Mouse (Mus musculus): ENCODE data around the gene Grid2. TPM values are rescaled to one million over a fixed set of nuclear protein-coding genes. Genes with fewer than 3 reads are reported as not detected.

Gene Grid2
- total RNA-seq, 2 experiments from 2014 or later, result not detected

GRCm38 (mm10) chr6:63733740-63734139, 478.1 kb downstream of the Grid2 start:
- H3K27ac ChIP-seq, result no peak overlapping the region
- TF ChIP-seq CTCF (IDR thresholded peaks at IDR 0.05), result no peak
- intact Hi-C loops (cut with DNase I), result no loop called here
- no peak for DNase-seq
- H3K4me3 ChIP-seq, result no peak overlapping the region

GRCm38 (mm10) chr6:63762535-63762934, 506.9 kb downstream of the Grid2 start:
- no peak for TF ChIP-seq CTCF (IDR thresholded peaks at IDR 0.05)
- intact Hi-C loops (cut with DNase I), result no loop called here
- no peak for DNase-seq
- Histone ChIP-seq H3K4me3 (no peak overlapping the region), H3K27ac (no peak overlapping the region)

- intact Hi-C loops (cut with DNase I), result no loop called here
- no peak overlapping the region for H3K4me3 ChIP-seq
- DNase-seq, result no peak
- TF ChIP-seq CTCF (IDR thresholded peaks at IDR 0.05), result no peak
- H3K27ac ChIP-seq, result no peak overlapping the region
Observed at GRCm38 (mm10) chr6:63794679-63795078, 539.0 kb downstream of the Grid2 start.

- Histone ChIP-seq H3K27ac (no peak overlapping the region), H3K4me3 (no peak overlapping the region)
- no peak for DNase-seq
- TF ChIP-seq CTCF (IDR thresholded peaks at IDR 0.05), result no peak
- intact Hi-C loops (cut with DNase I), result no loop called here
Observed at GRCm38 (mm10) chr6:63820236-63820635, 564.6 kb downstream of the Grid2 start.

- no peak for DNase-seq
- no peak for TF ChIP-seq CTCF (IDR thresholded peaks at IDR 0.05)
- no peak overlapping the region for H3K27ac ChIP-seq
- H3K4me3 ChIP-seq, result no peak overlapping the region
- intact Hi-C loops (cut with DNase I), result no loop called here
Observed at GRCm38 (mm10) chr6:63862628-63863027, 607.0 kb downstream of the Grid2 start.

GRCm38 (mm10) chr6:63877088-63877764, 621.5 kb downstream of the Grid2 start:
- Histone ChIP-seq H3K27ac (no peak overlapping the region), H3K4me3 (no peak overlapping the region)
- no peak for DNase-seq
- no peak for TF ChIP-seq CTCF (IDR thresholded peaks at IDR 0.05)
- intact Hi-C loops (cut with DNase I), result no loop called here

- Histone ChIP-seq H3K27ac (no peak overlapping the region), H3K4me3 (no peak overlapping the region)
- no peak for DNase-seq
- intact Hi-C loops (cut with DNase I), result no loop called here
- no peak for TF ChIP-seq CTCF (IDR thresholded peaks at IDR 0.05)
Observed at GRCm38 (mm10) chr6:63877765-63878345, 622.2 kb downstream of the Grid2 start.

- H3K4me3 ChIP-seq, result no peak overlapping the region
- H3K27ac ChIP-seq, result no peak overlapping the region
- TF ChIP-seq CTCF (IDR thresholded peaks at IDR 0.05), result no peak
- intact Hi-C loops (cut with DNase I), result no loop called here
- DNase-seq, result no peak
Observed at GRCm38 (mm10) chr6:63894714-63895113, 639.0 kb downstream of the Grid2 start.

- no peak overlapping the region for H3K4me3 ChIP-seq
- intact Hi-C loops (cut with DNase I), result no loop called here
- DNase-seq, result no peak
- TF ChIP-seq CTCF (IDR thresholded peaks at IDR 0.05), result no peak
- H3K27ac ChIP-seq, result no peak overlapping the region
Observed at GRCm38 (mm10) chr6:63898171-63898570, 642.5 kb downstream of the Grid2 start.

GRCm38 (mm10) chr6:63917035-63917570, 661.4 kb downstream of the Grid2 start:
- H3K4me3 ChIP-seq, result no peak overlapping the region
- DNase-seq, result no peak
- intact Hi-C loops (cut with DNase I), result no loop called here
- H3K27ac ChIP-seq, result no peak overlapping the region
- TF ChIP-seq CTCF (IDR thresholded peaks at IDR 0.05), result no peak

- Histone ChIP-seq H3K27ac (no peak overlapping the region), H3K4me3 (no peak overlapping the region)
- TF ChIP-seq CTCF (IDR thresholded peaks at IDR 0.05), result no peak
- intact Hi-C loops (cut with DNase I), result no loop called here
- no peak for DNase-seq
Observed at GRCm38 (mm10) chr6:63921951-63922350, 666.3 kb downstream of the Grid2 start.

- no peak for TF ChIP-seq CTCF (IDR thresholded peaks at IDR 0.05)
- intact Hi-C loops (cut with DNase I), result no loop called here
- H3K27ac ChIP-seq, result no peak overlapping the region
Observed at GRCm38 (mm10) chr6:63931201-63931600, 675.5 kb downstream of the Grid2 start.

GRCm38 (mm10) chr6:63946721-63947120, 691.0 kb downstream of the Grid2 start:
- no peak overlapping the region for H3K27ac ChIP-seq
- intact Hi-C loops (cut with DNase I), result no loop called here
- no peak for DNase-seq
- H3K4me3 ChIP-seq, result no peak overlapping the region
- TF ChIP-seq CTCF (IDR thresholded peaks at IDR 0.05), result no peak

More at GRCm38 (mm10) chr6:63931201-63931600, 675.5 kb downstream of the Grid2 start:
- H3K4me3 ChIP-seq, result no peak overlapping the region
- no peak for DNase-seq

GRCm38 (mm10) chr6:63963789-63964188, 708.1 kb downstream of the Grid2 start:
- Histone ChIP-seq H3K27ac (no peak overlapping the region), H3K4me3 (no peak overlapping the region)
- no peak for DNase-seq
- intact Hi-C loops (cut with DNase I), result no loop called here
- no peak for TF ChIP-seq CTCF (IDR thresholded peaks at IDR 0.05)

Data from gastrocnemius, adult 2 months (tissue).